Mouse (Mus musculus) liver, embryonic 14.5 days (tissue): ENCODE measurements around the gene Furin. TPM values are rescaled to one million over a fixed set of nuclear protein-coding genes. Genes with fewer than 3 reads are reported as not detected.
A peak's percentile ranks its signal among the peaks of the same experiment; 100 is the strongest.

Source experiments
- ATAC-seq: fragments of 200-750 bp; cut with Nextera tagmentation; 2 replicates; pipeline ENCODE4 v1.8.0; 2017; ENCODE audit warnings: moderate number of reproducible peaks, mild to moderate bottlenecking, moderate library complexity; ENCODE audit not compliant: insufficient read depth
- DNase-seq, 3 experiments: peaks; one replicate each; pipeline ENCODE4 v3.0.0-alpha.2; 2012 to 2013; ENCODE audit warnings: low read depth in 3 of 3, low spot score in 3 of 3
- H3K27ac ChIP-seq: fragments of 300-500 bp; sonication (generic); 2 replicates; pipeline ENCODE4 v1.5.1; 2014; ENCODE audit warnings: moderate library complexity, mild to moderate bottlenecking, control low read depth, inconsistent platforms
- H3K27me3 ChIP-seq: fragments of 300-500 bp; sonication (generic); 2 replicates; pipeline ENCODE4 v1.6.1; 2014; ENCODE audit warnings: mild to moderate bottlenecking, low read length, moderate library complexity; ENCODE audit not compliant: control insufficient read depth, insufficient read depth
- H3K36me3 ChIP-seq: fragments of 300-500 bp; sonication (generic); replicated peaks from 2 replicates; pipeline ENCODE4 v1.6.1; 2014; ENCODE audit warnings: low read depth; ENCODE audit not compliant: control insufficient read depth, insufficient read depth
- H3K4me1 ChIP-seq, 2 experiments: fragments of 200-500 bp in 1 of 2; fragments of 300-500 bp in 1 of 2; sonication (generic) in 1 of 2; replicated peaks; 2 replicates each; pipeline ENCODE4 v1.6.1; 2012 to 2014; ENCODE audit warnings: antibody characterized with exemption in 1 of 2, inconsistent platforms in 1 of 2, low read length in 1 of 2; ENCODE audit not compliant: control insufficient read depth in 2 of 2, insufficient read depth in 2 of 2
- H3K4me2 ChIP-seq: fragments of 300-500 bp; sonication (generic); 2 replicates; pipeline ENCODE4 v1.6.1; 2014; ENCODE audit warnings: low read depth, mild to moderate bottlenecking, control low read depth, moderate library complexity
- H3K4me3 ChIP-seq, 2 experiments: fragments of 200-500 bp in 1 of 2; fragments of 300-500 bp in 1 of 2; sonication (generic) in 1 of 2; 2 replicates each; pipeline ENCODE4 v1.5.1; 2012 to 2014; ENCODE audit warnings: low read depth in 2 of 2, low read length in 2 of 2, mild to moderate bottlenecking in 2 of 2, control low read depth in 1 of 2, inconsistent platforms in 1 of 2, moderate library complexity in 1 of 2; ENCODE audit not compliant: insufficient read depth in 1 of 2
- H3K9ac ChIP-seq: fragments of 300-500 bp; sonication (generic); replicated peaks from 2 replicates; pipeline ENCODE4 v1.6.1; 2014; ENCODE audit warnings: mild to moderate bottlenecking, control low read depth, moderate library complexity
- H3K9me3 ChIP-seq: fragments of 300-500 bp; sonication (generic); 2 replicates; pipeline ENCODE4 v1.6.1; 2016; ENCODE audit warnings: low read length, mixed read lengths; ENCODE audit not compliant: control insufficient read depth
- CTCF ChIP-seq: IDR thresholded peaks from 2 replicates; pipeline ENCODE4 v1.5.1; 2016; ENCODE audit warnings: antibody characterized with exemption, low read depth, control low read depth
- EP300 ChIP-seq: IDR thresholded peaks from 2 replicates; pipeline ENCODE4 v1.6.1; 2016; ENCODE audit warnings: antibody characterized with exemption, low read depth
- WGBS: fragments of 180-500 bp; shearing (Covaris S2); extraction: QIAGEN DNeasy Blood & Tissue Kit; methylation state at CpG from one replicate; pipeline ENCODE4 v1.1.7; 2014; ENCODE audit not compliant: insufficient replicate concordance; 5-methylcytosine and 5-hydroxymethylcytosine counted together
- polyA plus RNA-seq, 2 experiments: library from polyadenylated mRNA; depleted of rRNA in 1 of 2; stranded (reverse) in 1 of 2; unstranded in 1 of 2; fragments of >200 nt; fragmentation: Nextera tagmentation in 1 of 2; extraction: Ambion mirVana in 1 of 2; gene quantifications; 2 replicates each; pipeline versions ENCODE4 v1.2.1 to v1.2.3; 2012 to 2014

The Furin gene
- polyA plus RNA-seq, 2 experiments, result 3.8 to 6.0 TPM

GRCm38 (mm10) chr7:80379531-80379930 is 25.7 kb downstream of the Furin start:
- WGBS, result 60% methylated on average over 13 of the region's 13 CpGs
- DNase-seq, result no peak
- no peaks in the 10 kb centered on the region for H3K27me3 ChIP-seq
- TF ChIP-seq EP300, result no peak
- TF ChIP-seq CTCF, result peak; percentile 81
- no peak overlapping the region for H3K9ac ChIP-seq
- H3K9me3 ChIP-seq, result no peaks in the 10 kb centered on the region
- ATAC-seq, result no peak
- peaks cover 0 to 3% of the 10 kb centered on the region in 2 experiments; a peak in 1 of 4 replicates for H3K4me1 ChIP-seq
- no peaks in the 10 kb centered on the region for H3K36me3 ChIP-seq
- no peak overlapping the region for H3K4me3 ChIP-seq
- no peak overlapping the region for H3K4me2 ChIP-seq
- no peak overlapping the region for H3K27ac ChIP-seq

GRCm38 (mm10) chr7:80377471-80377870 is 27.8 kb downstream of the Furin start:
- Histone ChIP-seq H3K36me3 (no peaks in the 10 kb centered on the region), H3K27me3 (no peaks in the 10 kb centered on the region), H3K4me1 (peaks cover 0 to 3% of the 10 kb centered on the region in 2 experiments; a peak in 1 of 4 replicates), H3K9me3 (no peaks in the 10 kb centered on the region), H3K9ac (no peak overlapping the region), H3K4me3 (no peak overlapping the region), H3K4me2 (no peak overlapping the region), H3K27ac (no peak overlapping the region)
- TF ChIP-seq EP300, result no peak
- peak; percentile 87 for TF ChIP-seq CTCF
- WGBS, result 37% methylated on average over 6 of the region's 6 CpGs
- DNase-seq, result no peak
- no peak for ATAC-seq

DNA sequence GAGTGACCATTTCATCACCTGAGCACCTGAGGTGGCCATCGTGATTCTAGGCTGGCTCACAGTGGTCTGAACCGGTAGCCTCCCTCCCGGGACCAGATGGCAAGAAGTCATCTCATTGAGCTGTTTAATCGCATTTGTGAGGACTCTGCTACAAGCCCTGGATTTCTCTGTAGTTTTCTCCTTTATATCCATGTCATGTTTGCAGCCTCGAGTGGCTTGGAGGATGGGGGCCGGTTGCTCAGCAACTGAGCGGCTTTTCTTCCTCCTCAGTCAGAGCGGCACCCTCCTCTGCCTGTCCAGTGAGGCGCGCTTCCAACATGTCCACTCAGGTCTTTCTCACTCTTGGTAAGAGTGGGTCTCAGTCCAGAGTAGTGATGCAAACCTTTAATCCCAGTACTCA is 29.0 kb downstream of the Furin start:
- no peak for ATAC-seq
- no peaks in the 10 kb centered on the region for H3K9me3 ChIP-seq
- H3K4me2 ChIP-seq, result no peak overlapping the region
- peaks cover 11% of the 10 kb centered on the region for H3K27me3 ChIP-seq
- TF ChIP-seq EP300 (no peak), CTCF (no peak)
- DNase-seq, result no peak
- no peak overlapping the region for H3K9ac ChIP-seq
- no peak overlapping the region for H3K4me3 ChIP-seq
- 75% methylated on average over 10 of the region's 10 CpGs for WGBS
- H3K4me1 ChIP-seq, result peaks cover 0 to 3% of the 10 kb centered on the region in 2 experiments; a peak in 1 of 4 replicates
- H3K36me3 ChIP-seq, result no peaks in the 10 kb centered on the region
- H3K27ac ChIP-seq, result no peak overlapping the region

- Histone ChIP-seq H3K9me3 (no peaks in the 10 kb centered on the region), H3K36me3 (no peaks in the 10 kb centered on the region), H3K4me1 (peaks cover 0 to 3% of the 10 kb centered on the region in 2 experiments; a peak in 1 of 4 replicates), H3K4me2 (no peak overlapping the region), H3K27ac (no peak overlapping the region), H3K4me3 (no peak overlapping the region), H3K27me3 (peaks cover 17% of the 10 kb centered on the region), H3K9ac (no peak overlapping the region)
- no peak for TF ChIP-seq EP300
- no peak for TF ChIP-seq CTCF
- WGBS, result 34% methylated on average over 9 of the region's 9 CpGs
- ATAC-seq (no peak), DNase-seq (no peak)
Measured at GRCm38 (mm10) chr7:80375376-80376039, 29.7 kb downstream of the Furin start.

GRCm38 (mm10) chr7:80374733-80375132 is 30.5 kb downstream of the Furin start:
- no peak for ATAC-seq
- peaks cover 0 to 7% of the 10 kb centered on the region in 2 experiments; a peak in 2 of 4 replicates for H3K4me1 ChIP-seq
- no peak overlapping the region for H3K27ac ChIP-seq
- no peak overlapping the region for H3K4me2 ChIP-seq
- TF ChIP-seq CTCF, result no peak
- no peak for TF ChIP-seq EP300
- no peak overlapping the region for H3K9ac ChIP-seq
- no peaks in the 10 kb centered on the region for H3K36me3 ChIP-seq
- no peaks in the 10 kb centered on the region for H3K9me3 ChIP-seq
- DNase-seq, result no peak
- 74% methylated on average over 3 of the region's 3 CpGs for WGBS
- H3K27me3 ChIP-seq, result peaks cover 23% of the 10 kb centered on the region
- no peak overlapping the region for H3K4me3 ChIP-seq
